Mouse (Mus musculus): ENCODE data around the gene Ccndbp1. TPM values are rescaled to one million over a fixed set of nuclear protein-coding genes. Genes with fewer than 3 reads are reported as not detected.

Gene Ccndbp1
- 10 to 100 TPM in 1 of 2 experiments, 1 to 10 TPM in 1; 8.8 to 36.3 TPM for polyA plus RNA-seq (2012; fragmentation: generic; extraction: Trizol)

GRCm38 (mm10) chr2:121007925-121008663, at the start of gene Ccndbp1:
Gene Ccndbp1 (plus strand): TSS chr2:121008403.

GRCm38 (mm10) chr2:120970559-120971080, 37.6 kb upstream of the Ccndbp1 start, which contains the start of gene Ubr1:
Gene Ubr1 (minus strand): TSS chr2:120970715.

DNA sequence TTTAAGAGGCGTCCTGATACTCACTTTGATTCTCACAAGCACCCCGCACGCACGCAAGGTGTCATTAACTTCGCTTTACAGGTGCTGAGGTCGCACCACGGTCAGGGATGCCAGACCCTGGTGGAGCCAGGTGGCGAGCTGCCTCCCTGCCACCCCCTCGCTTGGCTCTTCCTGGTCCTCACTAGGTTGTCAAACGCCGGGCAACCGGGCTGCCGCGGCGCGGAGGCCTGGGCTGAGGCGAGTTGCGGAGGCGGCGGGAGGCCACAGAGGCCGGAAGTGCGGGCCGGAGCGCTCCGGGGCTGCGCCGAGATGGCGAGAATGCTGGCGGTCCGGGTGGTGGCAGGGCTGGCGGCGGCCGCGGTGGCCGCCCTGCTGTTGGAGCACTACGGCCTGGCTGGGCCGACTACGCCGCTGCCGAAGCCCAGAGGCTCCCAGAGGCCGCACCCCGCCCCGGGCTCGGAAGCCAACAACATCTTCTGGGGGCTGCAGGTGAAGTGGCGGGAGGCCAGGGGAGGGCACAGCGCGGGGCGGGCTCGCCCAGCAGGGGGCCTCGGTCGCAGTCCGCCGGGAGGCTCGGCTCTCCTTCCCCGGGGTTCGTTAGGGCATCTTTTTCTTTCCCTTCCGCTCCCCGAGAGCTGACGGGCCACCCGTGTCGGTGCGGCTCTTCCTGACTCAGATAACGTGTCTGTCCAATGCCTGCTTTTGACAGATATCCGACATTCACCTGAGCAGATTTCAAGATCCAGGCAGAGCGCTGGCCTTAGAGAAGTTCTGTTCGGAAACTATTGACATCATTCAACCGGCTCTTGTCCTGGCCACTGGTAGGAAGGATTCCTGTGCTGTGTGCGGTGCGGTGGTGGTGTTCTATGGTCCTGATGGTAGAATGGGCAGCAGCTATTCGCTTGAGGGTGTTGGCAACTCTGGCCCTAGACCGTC, 30.9 kb upstream of the Ccndbp1 start, which contains the start of gene Tmem62:
Gene Tmem62, plus strand, starts transcription at position 28 of the 936 bp plus-strand sequence.

GRCm38 (mm10) chr2:121036733-121037341, 28.6 kb downstream of the Ccndbp1 start, which contains the start of gene Epb42:
Gene Epb42 (minus strand): TSS chr2:121037072.

Other genes with a start within 250 kb of the Ccndbp1 start
- gene Cdan1, start 158.3 kb upstream of the Ccndbp1 start, polyA plus RNA-seq (2012; fragmentation: generic; extraction: Trizol), result 1 to 10 TPM; 2.8 to 6.8 TPM
- 1 to 10 TPM in 1 of 2 experiments, under 1 TPM in 1; 0.06 to 1.9 TPM for gene Ttbk2, start 157.8 kb upstream of the Ccndbp1 start, polyA plus RNA-seq (2012; fragmentation: generic; extraction: Trizol)
- gene Ubr1, start 37.7 kb upstream of the Ccndbp1 start, polyA plus RNA-seq (2012; fragmentation: generic; extraction: Trizol), result 1 to 10 TPM in 1 of 2 experiments, under 1 TPM in 1; 0.18 to 2.8 TPM
- gene Tmem62, start 31.4 kb upstream of the Ccndbp1 start, polyA plus RNA-seq (2012; fragmentation: generic; extraction: Trizol), result 1 to 10 TPM in 1 of 2 experiments, under 1 TPM in 1; 0.56 to 4.0 TPM
- gene Epb42, start 28.7 kb downstream of the Ccndbp1 start, polyA plus RNA-seq (2012; fragmentation: generic; extraction: Trizol), result not detected
- gene Tgm5, start 77.4 kb downstream of the Ccndbp1 start, polyA plus RNA-seq (2012; fragmentation: generic; extraction: Trizol), result 10 to 100 TPM in 1 of 2 experiments, under 1 TPM in 1; 0.08 to 10.2 TPM
- not detected for gene Tgm7, start 101.4 kb downstream of the Ccndbp1 start, polyA plus RNA-seq (2012; fragmentation: generic; extraction: Trizol)
- gene Adal, start 132.0 kb downstream of the Ccndbp1 start, polyA plus RNA-seq (2012; fragmentation: generic; extraction: Trizol), result 1 to 10 TPM in 1 of 2 experiments, under 1 TPM in 1; 0.12 to 1.8 TPM
- gene Lcmt2, start 132.2 kb downstream of the Ccndbp1 start, polyA plus RNA-seq (2012; fragmentation: generic; extraction: Trizol), result 1 to 10 TPM; 1.3 to 2.5 TPM
- gene Tubgcp4, start 162.3 kb downstream of the Ccndbp1 start, polyA plus RNA-seq (2012; fragmentation: generic; extraction: Trizol), result 10 to 100 TPM in 1 of 2 experiments, 1 to 10 TPM in 1; 3.5 to 12.2 TPM
- gene Zscan29, start 162.7 kb downstream of the Ccndbp1 start, polyA plus RNA-seq (2012; fragmentation: generic; extraction: Trizol), result 1 to 10 TPM in 1 of 2 experiments, under 1 TPM in 1; 0.96 to 3.4 TPM

All from C3H10T1/2 (cell line).